ENCODE assay signal across 26 mouse cellular contexts in genomic region chr4:63601263-63601662, GRCm38 (mm10). TPM values are rescaled to one million over a fixed set of nuclear protein-coding genes. Genes with fewer than 3 reads are reported as not detected.
DNase-seq lines count a peak whose midpoint lies in the region; ATAC-seq and TF ChIP-seq lines count a peak whose summit lies in the region.
"Had no signal": no experiment of that assay in that cellular context is flagged by ENCODE, and none has a peak within 500 bp of the region (broad histone marks: within the 10 kb centered on the region; RNA-seq: fewer than 3 reads in every experiment).

No protein-coding gene starts in this region.

- DNase-seq in Patski (ENCODE audit: low read depth, low spot score) = peak; percentile 64
- no peak for DNase-seq in right cerebral cortex, postnatal 14 days
- DNase-seq: adrenal gland, adult 2 months; adrenal gland, postnatal 10 days; adrenal gland, postnatal 25 days; cerebellum, adult 11 months; cerebellum, adult 18-20 months; cerebellum, adult 8-10 months; cerebellum, adult 9-11 months; cerebellum, postnatal 14 days; cerebellum, postnatal 36 days; embryo, embryonic 11 days had no signal

- in situ Hi-C loops in Patski (cut with MboI; ENCODE audit: low pct_unique_long_range_greater_than_20kb) = loop anchor here (5.0 kb wide), 1 partner anchor 89 kb away; no protein-coding TSS in a partner anchor

- H3K4me3 ChIP-seq in intestine, embryonic 16.5 days (ENCODE audit: low read length) = no peak overlapping the region
- no peak overlapping the region for H3K4me3 ChIP-seq in intestine, postnatal 0 days (ENCODE audit: low read depth, low read length)
- no peak overlapping the region for H3K4me3 ChIP-seq in small intestine, adult 2 months (ENCODE audit: low read depth, low read length)
- H3K4me3 ChIP-seq: embryonic facial prominence, embryonic 13.5 days; embryonic facial prominence, embryonic 15.5 days; erythroblast, embryonic 14.5 days; forebrain, embryonic 10.5 days; forebrain, embryonic 12.5 days had no signal

- no peak overlapping the region for H3K27ac ChIP-seq in intestine, embryonic 16.5 days (ENCODE audit: low read length)
- no peak overlapping the region for H3K27ac ChIP-seq in intestine, postnatal 0 days (ENCODE audit: low read depth, low read length)
- peak overlapping the region; percentile 13 for H3K27ac ChIP-seq in small intestine, adult 2 months (ENCODE audit: insufficient read depth, low read depth, low read length)
- H3K27ac ChIP-seq: embryonic facial prominence, embryonic 13.5 days; embryonic facial prominence, embryonic 15.5 days; forebrain, embryonic 10.5 days; forebrain, embryonic 12.5 days had no signal

- peaks cover 5% of the 10 kb centered on the region for H3K4me1 ChIP-seq in intestine, embryonic 16.5 days (ENCODE audit: control insufficient read depth, insufficient read depth, low read length)
- no peaks in the 10 kb centered on the region; the same call in 1 of the 2 replicates for H3K4me1 ChIP-seq in intestine, postnatal 0 days (replicated peaks; ENCODE audit: control insufficient read depth, insufficient read depth, low read length)
- peaks cover 13% of the 10 kb centered on the region; the same call in 1 of the 2 replicates for H3K4me1 ChIP-seq in small intestine, adult 2 months (ENCODE audit: control insufficient read depth, insufficient read depth, insufficient read length, low read length)
- H3K4me1 ChIP-seq: embryonic facial prominence, embryonic 13.5 days; embryonic facial prominence, embryonic 15.5 days; forebrain, embryonic 10.5 days; forebrain, embryonic 12.5 days had no signal

- no peak overlapping the region for H3K9ac ChIP-seq in intestine, embryonic 16.5 days (ENCODE audit: low read depth, low read length)
- no peak overlapping the region for H3K9ac ChIP-seq in intestine, postnatal 0 days (ENCODE audit: low read depth, low read length)
- H3K9ac ChIP-seq: embryonic facial prominence, embryonic 13.5 days; embryonic facial prominence, embryonic 15.5 days; forebrain, embryonic 12.5 days had no signal

- no peaks in the 10 kb centered on the region for H3K36me3 ChIP-seq in intestine, embryonic 16.5 days (ENCODE audit: control insufficient read depth, insufficient read depth, low read length)
- no peaks in the 10 kb centered on the region for H3K36me3 ChIP-seq in intestine, postnatal 0 days (ENCODE audit: control insufficient read depth, insufficient read depth)
- no peaks in the 10 kb centered on the region for H3K36me3 ChIP-seq in small intestine, adult 2 months (ENCODE audit: control insufficient read depth, insufficient read depth, low read length)
- H3K36me3 ChIP-seq: embryonic facial prominence, embryonic 13.5 days; embryonic facial prominence, embryonic 15.5 days; forebrain, embryonic 10.5 days; forebrain, embryonic 12.5 days had no signal

- POLR2A ChIA-PET in Patski (lab: Charles Lee) = no interaction called here

- no peak for TF ChIP-seq CTCF in intestine, postnatal 0 days (IDR thresholded peaks at IDR 0.05; ENCODE audit: low read depth)
- TF ChIP-seq CTCF in Patski (IDR thresholded peaks at IDR 0.05) = no peak
- TF ChIP-seq CTCF in small intestine, adult 2 months (IDR thresholded peaks at IDR 0.05; ENCODE audit: extremely low read depth, insufficient read length, insufficient replicate concordance, low read depth, low read length) = no peak

- ATAC-seq in intestine, embryonic 16.5 days = peak; percentile 20; the same call in 1 of the 2 replicates
- ATAC-seq in intestine, postnatal 0 days = no peak
- ATAC-seq in Patski = peak; percentile 73
- ATAC-seq: activated CD4-positive, CD25-positive, alpha-beta regulatory T cell, adult 4 months; forebrain, embryonic 14.5 days; forebrain, embryonic 16.5 days had no signal

- CTCF ChIA-PET in Patski (lab: Charles Lee) = no interaction called here

- no peaks in the 10 kb centered on the region for H3K27me3 ChIP-seq in intestine, embryonic 16.5 days (replicated peaks; ENCODE audit: control insufficient read depth, insufficient read depth, low read length)
- no peaks in the 10 kb centered on the region for H3K27me3 ChIP-seq in intestine, postnatal 0 days (replicated peaks; ENCODE audit: control insufficient read depth, insufficient read depth, low read length)
- H3K27me3 ChIP-seq in Patski = no peaks in the 10 kb centered on the region
- H3K27me3 ChIP-seq in small intestine, adult 2 months (ENCODE audit: control insufficient read depth, insufficient read depth, low read length) = no peaks in the 10 kb centered on the region
- H3K27me3 ChIP-seq: embryonic facial prominence, embryonic 13.5 days; embryonic facial prominence, embryonic 15.5 days; forebrain, embryonic 12.5 days had no signal

- no peak overlapping the region for H3K4me2 ChIP-seq in intestine, embryonic 16.5 days (ENCODE audit: low read depth, low read length)
- no peak overlapping the region for H3K4me2 ChIP-seq in intestine, postnatal 0 days (replicated peaks; ENCODE audit: low read depth)
- H3K4me2 ChIP-seq: embryonic facial prominence, embryonic 13.5 days; embryonic facial prominence, embryonic 15.5 days; forebrain, embryonic 12.5 days had no signal

- TF ChIP-seq POLR2A in small intestine, adult 2 months (IDR thresholded peaks at IDR 0.05; ENCODE audit: low read depth, low read length) = no peak

- no peaks in the 10 kb centered on the region for H3K9me3 ChIP-seq in intestine, embryonic 16.5 days (ENCODE audit: control insufficient read depth, low read length)
- H3K9me3 ChIP-seq in intestine, postnatal 0 days (ENCODE audit: control insufficient read depth) = no peaks in the 10 kb centered on the region
- H3K9me3 ChIP-seq: embryonic facial prominence, embryonic 13.5 days; embryonic facial prominence, embryonic 15.5 days; forebrain, embryonic 10.5 days; forebrain, embryonic 12.5 days had no signal

RNA-seq across cellular contexts. Expression of gene Gm11213, which starts 3.8 kb away (rescaled TPM):
- polyA plus RNA-seq in intestine, embryonic 16.5 days (2015; fragmentation: Nextera tagmentation; extraction: Ambion mirVana) = not detected in 2 replicates
- not detected in 2 replicates for polyA plus RNA-seq in intestine, postnatal 0 days (2015; fragmentation: Nextera tagmentation; extraction: Ambion mirVana)
- not detected for polyA plus RNA-seq in Patski (2021)
- polyA plus RNA-seq in small intestine, adult 2 months (2012; rRNA removed) = not detected in 2 replicates
- polyA plus RNA-seq: activated CD4-positive, CD25-positive, alpha-beta regulatory T cell, adult 4 months; adrenal gland, adult 2 months; brain, embryonic 14.5 days; C2C12; embryonic facial prominence, embryonic 11.5 days; embryonic facial prominence, embryonic 13.5 days; embryonic facial prominence, embryonic 15.5 days; erythroblast, embryonic 14.5 days; forebrain, embryonic 10.5 days; forebrain, embryonic 12.5 days; forebrain, embryonic 14.5 days; forebrain, embryonic 16.5 days had no signal

RNA-seq across cellular contexts. Expression of gene Tex48, which starts 21.0 kb away (rescaled TPM):
- not detected in 2 replicates for polyA plus RNA-seq in intestine, embryonic 16.5 days (2015; fragmentation: Nextera tagmentation; extraction: Ambion mirVana)
- not detected in 2 replicates for polyA plus RNA-seq in intestine, postnatal 0 days (2015; fragmentation: Nextera tagmentation; extraction: Ambion mirVana)
- polyA plus RNA-seq in Patski (2021) = not detected
- not detected in 2 replicates for polyA plus RNA-seq in small intestine, adult 2 months (2012; rRNA removed)
- polyA plus RNA-seq: activated CD4-positive, CD25-positive, alpha-beta regulatory T cell, adult 4 months; adrenal gland, adult 2 months; brain, embryonic 14.5 days; C2C12; embryonic facial prominence, embryonic 11.5 days; embryonic facial prominence, embryonic 13.5 days; embryonic facial prominence, embryonic 15.5 days; erythroblast, embryonic 14.5 days; forebrain, embryonic 10.5 days; forebrain, embryonic 12.5 days; forebrain, embryonic 14.5 days; forebrain, embryonic 16.5 days had no signal

RNA-seq across cellular contexts. Expression of gene Tmem268, which starts 42.7 kb away (rescaled TPM):
- polyA plus RNA-seq in intestine, embryonic 16.5 days (2015; fragmentation: Nextera tagmentation; extraction: Ambion mirVana) = 15.9 and 18.6 TPM in 2 replicates
- polyA plus RNA-seq in intestine, postnatal 0 days (2015; fragmentation: Nextera tagmentation; extraction: Ambion mirVana) = 15.5 and 18.7 TPM in 2 replicates
- 9.5 TPM for polyA plus RNA-seq in Patski (2021)
- 6.7 and 10.8 TPM in 2 replicates for polyA plus RNA-seq in small intestine, adult 2 months (2012; rRNA removed)

RNA-seq across cellular contexts. Expression of gene Atp6v1g1, which starts 56.7 kb away (rescaled TPM):
- polyA plus RNA-seq in intestine, embryonic 16.5 days (2015; fragmentation: Nextera tagmentation; extraction: Ambion mirVana) = 335 TPM in 2 replicates
- polyA plus RNA-seq in intestine, postnatal 0 days (2015; fragmentation: Nextera tagmentation; extraction: Ambion mirVana) = 345 and 364 TPM in 2 replicates
- 230 TPM for polyA plus RNA-seq in Patski (2021)
- 9.7 and 19.5 TPM in 2 replicates for polyA plus RNA-seq in small intestine, adult 2 months (2012; rRNA removed)
